Comparison of ENCODE assay signal across 8 mouse cellular contexts in the genomic region with DNA sequence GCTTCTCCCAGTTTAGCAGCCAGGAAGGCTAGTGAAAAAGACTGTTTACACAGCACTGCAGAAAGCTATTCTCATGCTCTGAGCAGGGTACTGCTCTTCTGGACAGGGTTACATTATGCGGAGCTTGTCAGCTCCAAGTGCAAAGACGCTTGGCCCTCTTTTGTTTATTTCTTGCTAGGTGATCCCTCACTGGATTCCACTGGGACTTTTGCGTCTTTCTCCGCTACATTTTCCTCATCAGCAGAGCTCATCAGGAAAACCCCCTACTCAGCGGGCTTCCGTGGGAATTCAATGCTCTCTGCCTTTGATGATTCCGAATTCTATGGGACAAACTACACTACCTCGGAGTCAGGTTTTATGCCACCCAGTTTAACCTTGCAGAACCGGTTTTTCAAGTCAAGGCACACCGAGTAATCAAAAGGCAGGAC.
DNase-seq lines count a peak whose midpoint lies in the region; ATAC-seq and TF ChIP-seq lines count a peak whose summit lies in the region.

No protein-coding gene starts in this region.

- WGBS in kidney, adult 2 months, result 7% methylated on average over 10 of the region's 10 CpGs
- WGBS in embryonic facial prominence, embryonic 12.5 days, result 1% methylated on average over 10 of the region's 10 CpGs
- 2% methylated on average over 10 of the region's 10 CpGs for WGBS in kidney, embryonic 16.5 days
- WGBS in midbrain, embryonic 11.5 days, result under 1% methylated on average over 10 of the region's 10 CpGs

- no peak for TF ChIP-seq POLR2A in kidney, adult 2 months (IDR thresholded peaks at IDR 0.05; ENCODE audit: low read depth, low read length)

- no peaks in the 10 kb centered on the region for H3K27me3 ChIP-seq in kidney, adult 2 months (replicated peaks; ENCODE audit: control insufficient read depth, insufficient read depth, low read length)
- H3K27me3 ChIP-seq in embryonic facial prominence, embryonic 12.5 days, result no peaks in the 10 kb centered on the region
- no peaks in the 10 kb centered on the region for H3K27me3 ChIP-seq in kidney, embryonic 16.5 days (ENCODE audit: insufficient read depth, low read length)
- H3K27me3 ChIP-seq in midbrain, embryonic 11.5 days (ENCODE audit: control insufficient read depth, insufficient read depth, low read length), result no peaks in the 10 kb centered on the region

- H3K9ac ChIP-seq in embryonic facial prominence, embryonic 12.5 days, result peak overlapping the region; percentile 33; the same call in 1 of the 2 replicates
- H3K9ac ChIP-seq in kidney, embryonic 16.5 days (replicated peaks; ENCODE audit: low read length), result peak overlapping the region; percentile 57
- peak overlapping the region; percentile 54 for H3K9ac ChIP-seq in midbrain, embryonic 11.5 days (ENCODE audit: low read length)

- peak overlapping the region; percentile 6; the same call in 1 of the 2 replicates for H3K4me3 ChIP-seq in kidney, adult 2 months (ENCODE audit: insufficient read depth, low read depth, low read length)
- peak overlapping the region; percentile 25 for H3K4me3 ChIP-seq in embryonic facial prominence, embryonic 12.5 days
- peak overlapping the region; percentile 38 for H3K4me3 ChIP-seq in kidney, embryonic 16.5 days (ENCODE audit: low read length)
- peak overlapping the region; percentile 28 for H3K4me3 ChIP-seq in midbrain, embryonic 11.5 days (ENCODE audit: low read depth, low read length)

- peak overlapping the region; percentile 5; the same call in 1 of the 2 replicates for H3K27ac ChIP-seq in kidney, adult 2 months (ENCODE audit: insufficient read depth, low read depth, low read length)
- H3K27ac ChIP-seq in embryonic facial prominence, embryonic 12.5 days, result peak overlapping the region; percentile 46; the same call in 1 of the 2 replicates
- H3K27ac ChIP-seq in kidney, embryonic 16.5 days (ENCODE audit: low read length), result peak overlapping the region; percentile 54
- no peak overlapping the region for H3K27ac ChIP-seq in midbrain, embryonic 11.5 days (ENCODE audit: low read depth, low read length)

- no peaks in the 10 kb centered on the region for H3K4me1 ChIP-seq in kidney, adult 2 months (ENCODE audit: control insufficient read depth, insufficient read depth, low read length)
- H3K4me1 ChIP-seq in embryonic facial prominence, embryonic 12.5 days, result peaks cover 13% of the 10 kb centered on the region
- peaks cover 19% of the 10 kb centered on the region; the same call in 1 of the 2 replicates for H3K4me1 ChIP-seq in kidney, embryonic 16.5 days (ENCODE audit: insufficient read depth, low read length)
- H3K4me1 ChIP-seq in midbrain, embryonic 11.5 days (ENCODE audit: control insufficient read depth, insufficient read depth, low read length), result peaks cover 6% of the 10 kb centered on the region

- peak; percentile 38 for DNase-seq in kidney, adult 2 months
- DNase-seq in kidney, adult 9 months, result no peak
- peak; percentile 94 for DNase-seq in midbrain, embryonic 11.5 days (ENCODE audit: low spot score, missing footprints)
- DNase-seq in right cerebral cortex, postnatal 25 days, result no peak
- DNase-seq in cerebellum, adult 8-10 months, result no peak

- no peaks in the 10 kb centered on the region for H3K9me3 ChIP-seq in embryonic facial prominence, embryonic 12.5 days
- H3K9me3 ChIP-seq in kidney, embryonic 16.5 days (ENCODE audit: low read length), result no peaks in the 10 kb centered on the region
- H3K9me3 ChIP-seq in midbrain, embryonic 11.5 days (ENCODE audit: control insufficient read depth, low read length), result no peaks in the 10 kb centered on the region

- TF ChIP-seq CTCF in kidney, adult 2 months (conservative IDR thresholded peaks at IDR 0.05; ENCODE audit: insufficient read depth, insufficient read length, low read depth, low read length), result no peak

- ATAC-seq in embryonic facial prominence, embryonic 12.5 days (ENCODE audit: insufficient number of reproducible peaks, insufficient read depth, low FRiP score, low TSS enrichment), result peak; percentile 79
- ATAC-seq in kidney, embryonic 16.5 days (ENCODE audit: low FRiP score, low TSS enrichment), result peak; percentile 72
- peak; percentile 76 for ATAC-seq in midbrain, embryonic 11.5 days (ENCODE audit: low FRiP score)
- no peak for ATAC-seq in erythroblast, adult 5-6 weeks (replicated peaks; ENCODE audit: low FRiP score, poor library complexity, severe bottlenecking)

- H3K4me2 ChIP-seq in embryonic facial prominence, embryonic 12.5 days (replicated peaks), result peak overlapping the region; percentile 53
- H3K4me2 ChIP-seq in kidney, embryonic 16.5 days (replicated peaks; ENCODE audit: low read depth, low read length), result peak overlapping the region; percentile 59
- peak overlapping the region; percentile 55 for H3K4me2 ChIP-seq in midbrain, embryonic 11.5 days

- no peaks in the 10 kb centered on the region for H3K36me3 ChIP-seq in kidney, adult 2 months (ENCODE audit: control insufficient read depth, insufficient read depth, low read length)
- no peaks in the 10 kb centered on the region for H3K36me3 ChIP-seq in embryonic facial prominence, embryonic 12.5 days
- H3K36me3 ChIP-seq in kidney, embryonic 16.5 days (ENCODE audit: insufficient read depth, low read length), result no peaks in the 10 kb centered on the region
- H3K36me3 ChIP-seq in midbrain, embryonic 11.5 days (ENCODE audit: control insufficient read depth, insufficient read depth, low read length), result no peaks in the 10 kb centered on the region

Comparison
In these comparisons a context has a peak if more than half of its experiments do, and no peak if none do; other contexts are left out.
1. DNase-seq: peak in kidney, adult 2 months (single experiment) and midbrain, embryonic 11.5 days (single experiment); none in kidney, adult 9 months (single experiment), right cerebral cortex, postnatal 25 days (single experiment) and cerebellum, adult 8-10 months (single experiment).
2. Peak in every context shown above with its lines, with median percentiles within 50 percentile points of each other: H3K4me3 ChIP-seq, H3K4me2 ChIP-seq and H3K9ac ChIP-seq.